Mouse (Mus musculus): Measurements from ENCODE around the gene Xylt1. TPM values are rescaled to one million over a fixed set of nuclear protein-coding genes. Genes with fewer than 3 reads are reported as not detected.

Gene Xylt1
- polyA plus RNA-seq, 1 experiment from 2014 or later: 2.0 TPM

- no peaks in the 10 kb centered on the region for H3K36me3 ChIP-seq
- 81% methylated on average over 4 of the region's 4 CpGs for WGBS
- H3K27ac ChIP-seq (replicated peaks): no peak overlapping the region
- no peak overlapping the region for H3K4me2 ChIP-seq (replicated peaks)
- ATAC-seq (replicated peaks): no peak
- H3K9ac ChIP-seq (replicated peaks): no peak overlapping the region
- H3K4me1 ChIP-seq: no peaks in the 10 kb centered on the region
- no peaks in the 10 kb centered on the region for H3K9me3 ChIP-seq
- H3K27me3 ChIP-seq: no peaks in the 10 kb centered on the region
- H3K4me3 ChIP-seq: no peak overlapping the region
These were observed 278.0 kb downstream of the Xylt1 start for GRCm38 (mm10) chr7:117658739-117659138.

GRCm38 (mm10) chr7:117667286-117667685, 286.5 kb downstream of the Xylt1 start:
- H3K36me3 ChIP-seq: no peaks in the 10 kb centered on the region
- no peaks in the 10 kb centered on the region for H3K4me1 ChIP-seq
- no peaks in the 10 kb centered on the region for H3K27me3 ChIP-seq
- H3K4me2 ChIP-seq (replicated peaks): no peak overlapping the region
- 93% methylated on average over 10 of the region's 10 CpGs for WGBS
- H3K27ac ChIP-seq (replicated peaks): no peak overlapping the region
- no peak overlapping the region for H3K4me3 ChIP-seq
- no peaks in the 10 kb centered on the region for H3K9me3 ChIP-seq
- ATAC-seq (replicated peaks): no peak
- no peak overlapping the region for H3K9ac ChIP-seq (replicated peaks)

- no peak overlapping the region for H3K4me3 ChIP-seq
- WGBS: 86% methylated on average over 9 of the region's 9 CpGs
- no peak overlapping the region for H3K4me2 ChIP-seq (replicated peaks)
- no peaks in the 10 kb centered on the region for H3K27me3 ChIP-seq
- H3K9me3 ChIP-seq: no peaks in the 10 kb centered on the region
- H3K36me3 ChIP-seq: no peaks in the 10 kb centered on the region
- 0 out of 2 replicates have a peak, but pooled peaks have one; percentile 46 for ATAC-seq (replicated peaks)
- H3K4me1 ChIP-seq: no peaks in the 10 kb centered on the region
- no peak overlapping the region for H3K9ac ChIP-seq (replicated peaks)
- no peak overlapping the region for H3K27ac ChIP-seq (replicated peaks)
These were observed 287.4 kb downstream of the Xylt1 start for GRCm38 (mm10) chr7:117668226-117668625.

GRCm38 (mm10) chr7:117672121-117672591, 291.4 kb downstream of the Xylt1 start:
- Histone ChIP-seq H3K36me3 (no peaks in the 10 kb centered on the region), H3K4me1 (no peaks in the 10 kb centered on the region), H3K27ac (replicated peaks) (peak overlapping the region; percentile 12), H3K4me2 (replicated peaks) (no peak overlapping the region), H3K27me3 (no peaks in the 10 kb centered on the region), H3K9me3 (no peaks in the 10 kb centered on the region), H3K9ac (replicated peaks) (no peak overlapping the region), H3K4me3 (no peak overlapping the region)
- ATAC-seq (replicated peaks): no peak
- 77% methylated on average over 7 of the region's 7 CpGs for WGBS

GRCm38 (mm10) chr7:117686120-117686996, 305.6 kb downstream of the Xylt1 start:
- Histone ChIP-seq H3K27me3 (no peaks in the 10 kb centered on the region), H3K4me2 (replicated peaks) (no peak overlapping the region), H3K9ac (replicated peaks) (no peak overlapping the region), H3K9me3 (no peaks in the 10 kb centered on the region), H3K4me3 (no peak overlapping the region), H3K36me3 (no peaks in the 10 kb centered on the region), H3K4me1 (peaks cover 18% of the 10 kb centered on the region), H3K27ac (replicated peaks) (0 out of 2 replicates have a peak overlapping the region, but pooled peaks have one; percentile 39)
- 6% methylated on average over 5 of the region's 5 CpGs for WGBS
- ATAC-seq (replicated peaks): peak; percentile 82

- no peak for ATAC-seq (replicated peaks)
- H3K4me3 ChIP-seq: no peak overlapping the region
- peaks cover 18% of the 10 kb centered on the region for H3K4me1 ChIP-seq
- no peaks in the 10 kb centered on the region for H3K27me3 ChIP-seq
- H3K9ac ChIP-seq (replicated peaks): no peak overlapping the region
- WGBS: 14% methylated on average over 3 of the region's 3 CpGs
- no peaks in the 10 kb centered on the region for H3K36me3 ChIP-seq
- H3K4me2 ChIP-seq (replicated peaks): no peak overlapping the region
- H3K9me3 ChIP-seq: no peaks in the 10 kb centered on the region
- H3K27ac ChIP-seq (replicated peaks): no peak overlapping the region
These were observed 306.2 kb downstream of the Xylt1 start for GRCm38 (mm10) chr7:117686997-117687302.

- H3K27me3 ChIP-seq: no peaks in the 10 kb centered on the region
- no peaks in the 10 kb centered on the region for H3K9me3 ChIP-seq
- H3K4me2 ChIP-seq (replicated peaks): no peak overlapping the region
- no peak overlapping the region for H3K9ac ChIP-seq (replicated peaks)
- 89% methylated on average over 4 of the region's 4 CpGs for WGBS
- ATAC-seq (replicated peaks): no peak
- no peak overlapping the region for H3K4me3 ChIP-seq
- H3K36me3 ChIP-seq: no peaks in the 10 kb centered on the region
- H3K27ac ChIP-seq (replicated peaks): no peak overlapping the region
- H3K4me1 ChIP-seq: peaks cover 15% of the 10 kb centered on the region
These were observed 314.8 kb downstream of the Xylt1 start for GRCm38 (mm10) chr7:117695612-117696011.

GRCm38 (mm10) chr7:117697681-117698080, 316.9 kb downstream of the Xylt1 start:
- no peak for ATAC-seq (replicated peaks)
- Histone ChIP-seq H3K36me3 (no peaks in the 10 kb centered on the region), H3K27ac (replicated peaks) (no peak overlapping the region), H3K9ac (replicated peaks) (no peak overlapping the region), H3K9me3 (no peaks in the 10 kb centered on the region), H3K4me2 (replicated peaks) (no peak overlapping the region), H3K27me3 (no peaks in the 10 kb centered on the region), H3K4me1 (peaks cover 16% of the 10 kb centered on the region), H3K4me3 (no peak overlapping the region)
- WGBS: 99% methylated on average over 4 of the region's 4 CpGs

GRCm38 (mm10) chr7:117698551-117699114, 317.9 kb downstream of the Xylt1 start:
- no peaks in the 10 kb centered on the region for H3K27me3 ChIP-seq
- no peaks in the 10 kb centered on the region for H3K36me3 ChIP-seq
- no peak for ATAC-seq (replicated peaks)
- no peak overlapping the region for H3K27ac ChIP-seq (replicated peaks)
- H3K9me3 ChIP-seq: no peaks in the 10 kb centered on the region
- H3K4me2 ChIP-seq (replicated peaks): no peak overlapping the region
- H3K9ac ChIP-seq (replicated peaks): no peak overlapping the region
- H3K4me3 ChIP-seq: no peak overlapping the region
- H3K4me1 ChIP-seq: peaks cover 16% of the 10 kb centered on the region
- 96% methylated on average over 1 of the region's 1 CpGs for WGBS

GRCm38 (mm10) chr7:117699343-117699985, 318.7 kb downstream of the Xylt1 start:
- Histone ChIP-seq H3K27ac (replicated peaks) (peak overlapping the region; percentile 63), H3K4me3 (no peak overlapping the region), H3K36me3 (no peaks in the 10 kb centered on the region), H3K4me1 (peaks cover 16% of the 10 kb centered on the region), H3K9ac (replicated peaks) (no peak overlapping the region), H3K4me2 (replicated peaks) (peak overlapping the region; percentile 14; the same call in 1 of the 2 replicates), H3K9me3 (no peaks in the 10 kb centered on the region), H3K27me3 (no peaks in the 10 kb centered on the region)
- WGBS: 16% methylated on average over 4 of the region's 4 CpGs
- peak; percentile 93 for ATAC-seq (replicated peaks)

- 18% methylated on average over 6 of the region's 6 CpGs for WGBS
- peak overlapping the region; percentile 63 for H3K27ac ChIP-seq (replicated peaks)
- ATAC-seq (replicated peaks): peak; percentile 72
- peak overlapping the region; percentile 14; the same call in 1 of the 2 replicates for H3K4me2 ChIP-seq (replicated peaks)
- no peaks in the 10 kb centered on the region for H3K27me3 ChIP-seq
- no peaks in the 10 kb centered on the region for H3K9me3 ChIP-seq
- H3K4me1 ChIP-seq: peaks cover 16% of the 10 kb centered on the region
- no peak overlapping the region for H3K4me3 ChIP-seq
- H3K36me3 ChIP-seq: no peaks in the 10 kb centered on the region
- no peak overlapping the region for H3K9ac ChIP-seq (replicated peaks)
These were observed 319.3 kb downstream of the Xylt1 start for GRCm38 (mm10) chr7:117700066-117700465.

Measured in forebrain, embryonic 15.5 days (tissue).